Mouse (Mus musculus): ENCODE measurements at regions not wholly inside any gene's neighbourhood (a gene's known extent, or its start where the extent isn't known, plus 50 kb on each side); places are given as distances from the start of the nearest gene placed in this dataset.

DNA sequence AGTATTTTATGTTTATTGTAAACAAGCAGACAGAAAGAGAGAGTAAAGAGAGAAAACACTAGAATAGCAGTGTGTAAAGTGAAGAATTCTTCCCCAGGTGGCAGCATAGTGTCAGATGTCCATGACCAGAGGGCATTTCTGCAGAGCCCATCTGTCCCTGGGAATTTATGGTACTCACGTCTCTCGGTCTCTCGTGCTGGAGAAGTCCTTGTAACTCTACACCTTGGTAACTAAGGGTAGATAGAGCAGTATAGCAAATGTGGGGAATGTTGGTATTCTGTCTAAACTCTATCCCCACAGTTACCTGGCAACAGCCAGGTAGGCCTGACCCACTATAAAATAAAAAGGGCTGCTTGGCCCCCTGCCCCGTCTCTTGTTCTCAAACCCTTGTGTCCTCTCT, 122.5 kb upstream of the Tsc22d1 start:
- TF ChIP-seq POLR2A (IDR thresholded peaks at IDR 0.05; ENCODE audit: extremely low read depth, insufficient read depth, low read length) (no peak), CTCF (IDR thresholded peaks at IDR 0.05; ENCODE audit: low read depth, low read length) (no peak)
- H3K4me1 ChIP-seq (ENCODE audit: control insufficient read depth, insufficient read depth, low read length) = no peaks in the 10 kb centered on the region
- H3K36me3 ChIP-seq (ENCODE audit: control insufficient read depth, insufficient read depth, low read length) = no peaks in the 10 kb centered on the region
- WGBS = 64% methylated on average over 4 of the region's 4 CpGs
- no peaks in the 10 kb centered on the region for H3K27me3 ChIP-seq (ENCODE audit: control insufficient read depth, insufficient read depth, low read length)
- H3K4me3 ChIP-seq (ENCODE audit: insufficient read depth, low read depth, low read length) = no peak overlapping the region
- H3K79me2 ChIP-seq (ENCODE audit: control insufficient read depth, insufficient read depth, low read length) = no peaks in the 10 kb centered on the region
- H3K9ac ChIP-seq (ENCODE audit: low read depth, low read length) = no peak overlapping the region
- no peak for DNase-seq (ENCODE audit: extremely low read depth, low read depth, low spot score)
- H3K27ac ChIP-seq (replicated peaks; ENCODE audit: insufficient read depth, low read depth, low read length) = no peak overlapping the region

DNA sequence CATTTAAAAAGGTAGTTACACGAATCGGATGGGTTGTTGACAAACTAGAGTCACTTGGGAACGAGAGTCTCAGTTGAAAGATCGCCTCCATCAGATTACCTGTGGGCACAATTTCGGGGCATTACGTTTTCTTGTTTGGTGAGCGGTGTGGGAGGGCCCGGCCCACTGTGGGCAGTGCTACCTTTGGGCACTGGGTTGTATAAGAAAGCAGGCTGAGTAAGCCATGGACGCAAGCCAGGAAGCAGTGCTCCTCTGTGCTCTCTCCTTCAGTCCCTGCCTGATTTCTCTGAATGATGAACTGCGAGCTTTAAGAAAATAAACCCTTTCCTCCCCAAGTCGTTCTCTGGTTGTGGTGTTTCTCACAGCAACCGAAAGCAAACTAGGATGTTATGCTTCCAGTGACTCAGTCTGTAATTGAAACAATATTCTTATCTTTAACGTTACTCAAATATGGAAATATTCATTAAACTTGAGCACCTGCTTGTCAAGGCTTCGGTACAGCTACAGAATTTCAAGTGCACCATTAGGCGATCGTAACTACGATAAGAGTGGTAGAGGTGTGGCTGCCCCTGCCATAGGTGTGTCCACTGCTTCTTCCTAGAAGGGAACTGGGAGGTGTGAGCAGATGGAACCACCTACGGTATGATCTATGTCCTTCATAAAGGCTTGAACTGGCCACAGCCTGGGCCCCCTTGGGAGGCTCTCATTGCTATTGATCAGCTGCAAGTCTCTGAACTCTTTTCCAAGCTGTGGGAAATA, 119.2 kb upstream of the Tsc22d1 start:
- Histone ChIP-seq H3K4me1 (ENCODE audit: control insufficient read depth, insufficient read depth, low read length) (no peaks in the 10 kb centered on the region), H3K9ac (ENCODE audit: low read depth, low read length) (no peak overlapping the region), H3K79me2 (ENCODE audit: control insufficient read depth, insufficient read depth, low read length) (no peaks in the 10 kb centered on the region), H3K4me3 (ENCODE audit: insufficient read depth, low read depth, low read length) (no peak overlapping the region), H3K36me3 (ENCODE audit: control insufficient read depth, insufficient read depth, low read length) (no peaks in the 10 kb centered on the region), H3K27ac (replicated peaks; ENCODE audit: insufficient read depth, low read depth, low read length) (no peak overlapping the region), H3K27me3 (ENCODE audit: control insufficient read depth, insufficient read depth, low read length) (no peaks in the 10 kb centered on the region)
- whole genome bisulfite sequencing = 89% methylated on average over 18 of the region's 18 CpGs
- DNase-seq (ENCODE audit: extremely low read depth, low read depth, low spot score) = no peak
- TF ChIP-seq POLR2A (IDR thresholded peaks at IDR 0.05; ENCODE audit: extremely low read depth, insufficient read depth, low read length) = no peak
- TF ChIP-seq CTCF (IDR thresholded peaks at IDR 0.05; ENCODE audit: low read depth, low read length) = no peak

GRCm38 (mm10) chr14:76297864-76298263, 116.9 kb upstream of the Tsc22d1 start:
- TF ChIP-seq CTCF (IDR thresholded peaks at IDR 0.05; ENCODE audit: low read depth, low read length) = no peak
- no peak overlapping the region for H3K27ac ChIP-seq (replicated peaks; ENCODE audit: insufficient read depth, low read depth, low read length)
- no peaks in the 10 kb centered on the region for H3K79me2 ChIP-seq (ENCODE audit: control insufficient read depth, insufficient read depth, low read length)
- no peak overlapping the region for H3K4me3 ChIP-seq (ENCODE audit: insufficient read depth, low read depth, low read length)
- no peaks in the 10 kb centered on the region for H3K4me1 ChIP-seq (ENCODE audit: control insufficient read depth, insufficient read depth, low read length)
- no peaks in the 10 kb centered on the region for H3K36me3 ChIP-seq (ENCODE audit: control insufficient read depth, insufficient read depth, low read length)
- no peaks in the 10 kb centered on the region for H3K27me3 ChIP-seq (ENCODE audit: control insufficient read depth, insufficient read depth, low read length)
- no peak for DNase-seq (ENCODE audit: extremely low read depth, low read depth, low spot score)
- WGBS = 84% methylated on average over 5 of the region's 5 CpGs
- no peak overlapping the region for H3K9ac ChIP-seq (ENCODE audit: low read depth, low read length)

DNA sequence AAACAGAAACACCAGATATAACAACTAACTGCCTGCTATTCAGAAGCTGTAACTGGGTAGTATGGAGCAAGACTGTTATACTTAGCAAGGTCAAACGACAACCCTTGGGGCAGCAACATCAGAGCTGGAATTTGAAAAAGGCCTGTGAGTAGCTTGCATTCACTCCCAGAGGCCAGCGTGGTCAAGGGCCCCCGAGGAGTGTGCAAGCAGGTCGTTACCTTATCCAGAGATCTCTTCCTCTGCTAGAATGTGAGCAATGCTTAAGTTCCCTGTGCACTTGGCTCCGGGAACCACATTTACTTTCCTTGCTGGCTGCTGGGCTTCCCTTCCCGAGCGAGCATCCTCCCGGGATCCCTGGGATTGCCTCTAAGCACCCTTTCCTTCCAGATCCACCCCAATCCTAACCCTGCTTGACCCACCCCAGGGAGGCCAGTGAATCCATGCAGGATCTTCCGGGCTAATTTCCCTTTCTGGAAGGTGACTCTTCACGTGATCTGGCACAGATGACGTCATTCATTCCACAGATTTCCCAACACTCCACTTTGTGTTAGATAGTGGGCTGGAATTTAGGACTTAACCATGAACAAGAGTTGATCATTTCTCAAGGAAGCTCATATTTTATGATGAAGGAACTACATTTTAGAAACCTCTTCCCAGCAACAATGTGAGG, 112.3 kb upstream of the Tsc22d1 start:
- no peak for TF ChIP-seq CTCF (IDR thresholded peaks at IDR 0.05; ENCODE audit: low read depth, low read length)
- TF ChIP-seq POLR2A (IDR thresholded peaks at IDR 0.05; ENCODE audit: extremely low read depth, insufficient read depth, low read length) = no peak
- H3K9ac ChIP-seq (ENCODE audit: low read depth, low read length) = no peak overlapping the region
- WGBS = 63% methylated on average over 11 of the region's 11 CpGs
- DNase-seq (ENCODE audit: extremely low read depth, low read depth, low spot score) = no peak
- no peaks in the 10 kb centered on the region for H3K79me2 ChIP-seq (ENCODE audit: control insufficient read depth, insufficient read depth, low read length)
- H3K27ac ChIP-seq (replicated peaks; ENCODE audit: insufficient read depth, low read depth, low read length) = no peak overlapping the region
- H3K36me3 ChIP-seq (ENCODE audit: control insufficient read depth, insufficient read depth, low read length) = no peaks in the 10 kb centered on the region
- no peaks in the 10 kb centered on the region for H3K4me1 ChIP-seq (ENCODE audit: control insufficient read depth, insufficient read depth, low read length)
- H3K27me3 ChIP-seq (ENCODE audit: control insufficient read depth, insufficient read depth, low read length) = no peaks in the 10 kb centered on the region
- H3K4me3 ChIP-seq (ENCODE audit: insufficient read depth, low read depth, low read length) = no peak overlapping the region

GRCm38 (mm10) chr14:76307603-76308002, 107.2 kb upstream of the Tsc22d1 start:
- no peaks in the 10 kb centered on the region for H3K79me2 ChIP-seq (ENCODE audit: control insufficient read depth, insufficient read depth, low read length)
- H3K36me3 ChIP-seq (ENCODE audit: control insufficient read depth, insufficient read depth, low read length) = no peaks in the 10 kb centered on the region
- WGBS = 73% methylated on average over 2 of the region's 2 CpGs
- H3K4me1 ChIP-seq (ENCODE audit: control insufficient read depth, insufficient read depth, low read length) = peaks cover 7% of the 10 kb centered on the region; the same call in 1 of the 2 replicates
- TF ChIP-seq POLR2A (IDR thresholded peaks at IDR 0.05; ENCODE audit: extremely low read depth, insufficient read depth, low read length) = no peak
- no peak for TF ChIP-seq CTCF (IDR thresholded peaks at IDR 0.05; ENCODE audit: low read depth, low read length)
- H3K27me3 ChIP-seq (ENCODE audit: control insufficient read depth, insufficient read depth, low read length) = no peaks in the 10 kb centered on the region
- H3K4me3 ChIP-seq (ENCODE audit: insufficient read depth, low read depth, low read length) = no peak overlapping the region
- no peak for DNase-seq (ENCODE audit: extremely low read depth, low read depth, low spot score)
- H3K9ac ChIP-seq (ENCODE audit: low read depth, low read length) = no peak overlapping the region
- no peak overlapping the region for H3K27ac ChIP-seq (replicated peaks; ENCODE audit: insufficient read depth, low read depth, low read length)

Measured in liver, adult 2 months (tissue).